21 mouse cellular contexts compared by ENCODE assay signal in the genomic region with DNA sequence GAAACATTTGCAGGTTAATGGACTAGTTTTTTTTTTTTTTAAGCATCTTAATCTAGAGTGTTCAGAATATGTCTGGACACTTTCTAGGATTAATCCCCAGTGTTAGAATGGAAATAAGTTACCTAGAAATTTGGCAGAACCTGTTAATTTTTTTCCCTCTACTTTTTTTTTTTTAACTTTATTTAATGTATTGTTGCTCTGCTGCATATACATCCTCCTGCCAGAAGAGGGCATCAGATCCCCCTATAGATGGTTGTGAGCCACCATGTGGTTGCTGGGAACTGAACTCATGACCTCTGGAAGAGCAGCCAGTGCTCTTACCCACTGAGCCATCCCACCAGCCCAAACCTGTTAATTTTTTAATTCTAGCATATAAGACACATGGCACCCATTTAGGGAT. TPM values are rescaled to one million over a fixed set of nuclear protein-coding genes. Genes with fewer than 3 reads are reported as not detected.
DNase-seq lines count a peak whose midpoint lies in the region; TF ChIP-seq lines count a peak whose summit lies in the region.
"Had no signal": no experiment of that assay in that cellular context is flagged by ENCODE, and none has a peak within 500 bp of the region (broad histone marks: within the 10 kb centered on the region; RNA-seq: fewer than 3 reads in every experiment).

No protein-coding gene starts in this region.

- no peak for DNase-seq in gastrocnemius, adult 2 months
- DNase-seq in gastrocnemius, postnatal 14 days = no peak
- no peak for DNase-seq in layer of hippocampus, adult 2 months (ENCODE audit: low spot score in 2 of 2)
- DNase-seq in layer of hippocampus, adult 9-10 months (ENCODE audit: low spot score) = no peak
- peak; percentile 23 to 30 for DNase-seq in B cell, adult 2 months
- peak; percentile 50 for DNase-seq in R1 (ENCODE audit: low read depth, low spot score)
- no peak for DNase-seq in right cerebral cortex, postnatal 10 days (ENCODE audit: low spot score in 2 of 2)
- DNase-seq in testis, postnatal 10 days (ENCODE audit: low spot score) = no peak
- DNase-seq: adrenal gland, adult 8-10 months; cerebellum, adult 9-10 months; gastrocnemius, postnatal 10 days; kidney, postnatal 10 days; right cerebral cortex, adult 18-20 months; thymus, adult 18-20 months had no signal

- intact Hi-C loops in gastrocnemius, adult 2 months (cut with DNase I) = no loop called here
- intact Hi-C loops in gastrocnemius, postnatal 14 days (cut with DNase I; ENCODE audit: low total_unique reads) = no loop called here

- peak; percentile 36; the same call in 1 of the 2 replicates for TF ChIP-seq CTCF in gastrocnemius, adult 2 months (IDR thresholded peaks at IDR 0.05)
- TF ChIP-seq CTCF in layer of hippocampus, adult 2 months (conservative IDR thresholded peaks at IDR 0.05) = peak; percentile 56

- no peak overlapping the region for H3K27ac ChIP-seq in gastrocnemius, adult 2 months
- no peak overlapping the region for H3K27ac ChIP-seq in layer of hippocampus, adult 2 months
- H3K27ac ChIP-seq: embryonic facial prominence, embryonic 10.5 days; forebrain, embryonic 12.5 days; hindbrain, embryonic 14.5 days; limb, embryonic 10.5 days; lung, embryonic 15.5 days; midbrain, embryonic 13.5 days; neural tube, embryonic 13.5 days had no signal

- no peak overlapping the region for H3K4me3 ChIP-seq in gastrocnemius, adult 2 months
- no peak overlapping the region for H3K4me3 ChIP-seq in layer of hippocampus, adult 2 months
- H3K4me3 ChIP-seq: embryonic facial prominence, embryonic 10.5 days; forebrain, embryonic 12.5 days; limb, embryonic 10.5 days; lung, embryonic 15.5 days; midbrain, embryonic 13.5 days; neural tube, embryonic 13.5 days had no signal

RNA-seq across cellular contexts. Expression of gene Stam2, which starts 2.0 kb away (rescaled TPM):
- 1 to 10 TPM; 6.5 to 9.8 TPM for total RNA-seq in gastrocnemius, adult 2 months (2021)
- 10 to 100 TPM; 11.8 to 12.2 TPM for total RNA-seq in gastrocnemius, postnatal 14 days (2021)
- 10 to 100 TPM; 24.1 to 26.0 TPM for total RNA-seq in layer of hippocampus, adult 2 months (2021)

Comparison
In these comparisons a context has a peak if more than half of its experiments do, and no peak if none do; other contexts are left out.
1. DNase-seq: peak in B cell, adult 2 months (2 of 2) and R1 (single experiment); none in gastrocnemius, adult 2 months (single experiment), gastrocnemius, postnatal 14 days (single experiment), layer of hippocampus, adult 2 months (0 of 2), layer of hippocampus, adult 9-10 months (single experiment), right cerebral cortex, postnatal 10 days (0 of 2) and testis, postnatal 10 days (single experiment).